Mouse (Mus musculus): Measurements from ENCODE around the gene Olfr373.
A peak's percentile ranks its signal among the peaks of the same experiment; 100 is the strongest.

Olfr373 gene

DNA sequence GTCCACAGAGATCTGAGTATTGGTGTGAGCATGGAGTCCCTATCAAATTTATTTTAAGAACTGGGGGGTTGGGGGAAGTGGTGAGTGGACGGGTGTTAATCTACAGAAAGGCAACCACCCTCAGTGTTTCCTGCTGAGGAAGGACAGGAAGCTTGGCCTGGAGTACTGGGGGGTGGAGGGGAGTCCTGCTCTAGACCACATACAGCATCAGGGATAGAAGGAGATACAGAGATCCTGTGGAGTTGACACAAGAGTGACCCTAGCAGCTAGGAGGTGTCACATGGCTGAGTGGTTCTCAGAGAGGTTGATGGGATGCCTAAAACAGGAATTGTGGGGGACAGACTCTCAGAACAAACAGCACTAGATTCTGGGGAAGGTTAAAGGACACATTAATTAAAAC, 50.5 kb downstream of the Olfr373 start:
- no peak for DNase-seq (ENCODE audit: low spot score)

- DNase-seq (ENCODE audit: low spot score) = peak; percentile 78
Measured at GRCm38 (mm10) chr8:72134756-72135445, 51.9 kb downstream of the Olfr373 start, which contains the start of gene Tpm4. Tpm4 (plus strand) TSS chr8:72134975.

GRCm38 (mm10) chr8:72135446-72136301, 52.7 kb downstream of the Olfr373 start:
- DNase-seq (ENCODE audit: low spot score) = peak; percentile 57

GRCm38 (mm10) chr8:72136302-72136978, 53.5 kb downstream of the Olfr373 start:
- peak; percentile 64 for DNase-seq (ENCODE audit: low spot score)

DNA sequence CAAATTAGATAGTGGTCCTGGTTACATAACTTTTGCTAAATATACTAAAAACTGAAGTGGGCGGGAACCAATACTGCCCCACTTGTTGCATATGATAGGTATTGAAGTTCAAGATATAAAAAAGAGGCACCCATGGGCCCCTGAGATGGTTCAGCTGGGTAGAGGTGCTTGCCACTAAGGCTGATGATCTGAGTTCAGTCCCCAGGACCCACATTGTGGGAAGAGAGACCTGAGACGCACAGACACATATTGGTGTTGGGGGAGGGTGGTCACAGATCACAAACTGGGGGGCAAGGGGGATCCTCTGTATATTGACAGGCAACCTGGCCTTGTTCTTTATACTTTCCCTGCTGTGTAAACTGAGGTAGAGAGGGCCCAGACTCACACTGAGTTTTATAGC, 54.5 kb downstream of the Olfr373 start:
- DNase-seq (ENCODE audit: low spot score) = no peak

GRCm38 (mm10) chr8:72138456-72138855, 55.5 kb downstream of the Olfr373 start:
- DNase-seq (ENCODE audit: low spot score) = no peak

DNA sequence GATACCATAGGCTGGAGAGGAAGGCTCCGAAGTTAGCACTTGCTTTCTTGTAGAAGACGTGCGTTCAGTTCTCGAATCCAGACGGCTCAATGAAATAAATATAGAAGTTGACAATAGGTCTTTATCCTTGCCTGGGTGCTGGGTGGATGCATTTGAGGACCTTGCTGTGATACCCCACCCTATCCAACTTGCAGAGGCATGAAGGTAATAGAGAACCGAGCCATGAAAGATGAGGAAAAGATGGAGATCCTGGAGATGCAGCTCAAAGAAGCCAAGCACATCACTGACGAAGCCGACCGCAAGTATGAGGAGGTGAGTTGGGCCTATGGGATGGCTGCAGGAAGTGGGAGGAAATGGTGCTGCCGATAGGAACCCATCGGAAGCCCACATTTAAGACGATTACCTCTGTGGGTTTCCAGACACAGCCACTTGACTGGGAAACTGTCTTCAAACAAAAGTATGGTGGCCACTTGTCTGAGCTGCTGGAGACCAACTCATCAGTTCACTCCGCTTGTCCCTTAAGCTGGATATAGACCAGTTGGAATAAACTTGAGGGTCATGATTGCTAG, 60.4 kb downstream of the Olfr373 start:
- DNase-seq (ENCODE audit: low spot score) = no peak

DNA sequence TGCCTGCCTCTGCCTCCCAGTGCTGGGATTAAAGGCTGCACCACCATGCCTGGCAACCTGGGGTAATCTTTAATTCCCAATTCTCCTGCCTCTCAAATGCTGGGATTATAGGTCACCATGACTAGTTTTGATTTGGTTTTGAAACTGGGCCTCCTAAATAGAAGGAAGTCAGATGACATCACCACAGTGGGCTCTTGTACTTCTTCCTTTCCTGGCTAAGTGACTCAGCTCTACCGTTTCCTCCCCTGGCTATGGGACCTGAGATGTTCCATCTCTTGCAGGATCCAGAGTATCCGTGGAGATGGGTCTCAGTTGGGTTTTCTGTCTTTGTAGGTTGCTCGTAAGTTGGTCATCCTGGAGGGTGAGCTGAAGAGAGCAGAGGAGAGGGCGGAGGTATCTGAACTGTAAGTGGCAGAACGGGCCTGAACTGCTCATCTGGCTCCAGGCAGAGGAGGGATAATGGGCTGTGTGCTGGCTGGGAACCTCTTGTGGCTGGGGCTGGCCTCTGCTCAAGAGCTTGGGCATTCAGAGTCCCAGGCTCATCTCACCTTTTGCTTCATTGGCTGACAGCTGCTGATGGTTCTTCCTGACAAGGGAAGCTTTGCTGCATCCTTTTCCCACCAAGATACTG, 61.5 kb downstream of the Olfr373 start:
- DNase-seq (ENCODE audit: low spot score) = no peak

- no peak for DNase-seq (ENCODE audit: low spot score)
Measured at GRCm38 (mm10) chr8:72145511-72145910, 62.5 kb downstream of the Olfr373 start.

DNA sequence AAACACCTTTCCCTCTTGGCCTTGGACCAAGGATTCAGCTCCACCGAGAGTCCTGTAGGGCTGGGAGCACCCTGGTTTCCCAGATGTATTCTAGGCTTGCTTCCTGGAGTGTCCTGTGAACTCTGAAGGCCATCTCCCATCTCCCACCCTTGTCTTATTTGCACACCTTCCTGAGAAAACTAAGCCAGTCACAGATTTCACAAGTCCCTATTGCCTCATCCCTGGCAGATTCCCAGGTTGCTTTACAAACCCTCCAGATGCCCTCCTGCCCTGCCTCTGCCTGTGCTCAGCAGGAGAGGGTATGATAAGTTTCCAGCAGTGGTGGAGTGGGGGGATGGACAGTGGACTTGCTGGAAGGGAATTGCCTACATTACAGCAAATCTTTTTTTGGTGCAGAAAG, 63.1 kb downstream of the Olfr373 start:
- DNase-seq (ENCODE audit: low spot score) = no peak

DNA sequence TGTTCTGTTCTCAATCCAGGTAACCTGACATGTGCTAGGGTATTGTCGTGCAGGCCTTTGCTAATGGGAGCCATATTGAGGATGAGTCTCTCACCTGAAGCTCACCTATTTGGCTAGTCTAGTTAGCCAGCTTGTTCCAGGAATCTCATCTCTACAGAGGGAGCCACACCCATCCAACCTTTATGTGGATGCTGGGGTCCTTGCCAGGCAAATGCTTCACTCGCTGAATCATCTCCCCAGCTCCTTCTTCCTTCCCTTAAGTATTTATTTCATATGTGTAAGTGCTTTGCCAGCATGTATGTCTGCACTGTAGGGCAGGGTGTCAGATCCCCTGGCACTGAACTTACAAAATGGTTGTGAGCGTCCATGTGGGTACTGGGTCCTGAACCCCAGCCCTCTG, 63.6 kb downstream of the Olfr373 start:
- DNase-seq (ENCODE audit: low spot score) = no peak

DNA sequence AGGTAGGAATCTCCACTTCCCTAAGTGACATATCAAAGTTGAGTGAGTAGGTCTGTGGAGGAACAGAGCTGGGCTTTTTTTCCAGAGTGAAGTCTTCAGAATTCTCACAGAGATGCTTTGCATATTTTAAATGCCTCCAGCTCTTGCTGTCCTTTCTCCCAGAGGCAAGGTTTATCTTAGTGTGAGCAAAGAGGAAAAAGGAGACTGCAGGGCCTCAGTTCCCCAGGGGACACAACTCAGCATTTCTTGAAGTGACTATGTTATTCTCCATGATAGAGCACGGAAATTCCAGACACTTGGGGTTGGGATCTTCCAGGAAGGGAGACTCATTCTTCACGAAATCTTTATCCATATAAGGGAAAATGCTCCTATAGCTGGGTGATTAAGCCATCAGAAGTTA, 64.3 kb downstream of the Olfr373 start:
- no peak for DNase-seq (ENCODE audit: low spot score)

GRCm38 (mm10) chr8:72149056-72149455, 66.1 kb downstream of the Olfr373 start:
- DNase-seq (ENCODE audit: low spot score) = no peak

DNA sequence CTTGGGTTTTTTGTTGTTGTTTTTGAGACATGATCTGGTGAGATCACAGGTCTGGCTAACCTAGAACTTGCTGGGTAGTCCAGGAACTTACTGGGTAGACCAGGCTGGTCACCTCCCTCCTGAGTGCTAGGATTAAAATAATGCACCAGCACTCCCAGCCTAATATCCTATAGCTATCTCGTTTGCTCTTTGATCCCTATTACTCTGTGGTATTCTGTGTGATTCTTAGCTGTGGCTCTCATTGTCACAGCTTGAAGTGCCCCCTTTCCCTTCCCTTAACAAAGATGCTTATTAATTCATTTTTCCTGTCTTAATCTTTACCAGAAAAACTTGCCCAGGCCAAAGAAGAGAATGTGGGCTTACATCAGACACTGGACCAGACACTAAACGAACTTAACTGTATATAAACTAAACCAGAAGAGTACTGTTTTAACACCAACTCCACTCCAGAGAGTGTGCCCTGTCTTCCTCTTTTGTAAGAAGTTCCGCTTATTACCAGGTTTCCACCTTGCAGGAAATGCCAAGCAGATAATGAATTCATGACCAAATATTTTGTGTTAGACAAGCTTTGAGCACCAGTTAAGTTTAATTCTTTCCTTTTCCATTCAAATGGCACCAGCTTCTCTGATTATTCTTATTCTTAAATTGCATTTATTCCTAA, 68.6 kb downstream of the Olfr373 start:
- no peak for DNase-seq (ENCODE audit: low spot score)

Data from ovary, postnatal 36 days (tissue).